Mouse (Mus musculus) olfactory bulb, adult 2 months (tissue): ENCODE data around the gene Cd300a. TPM values are rescaled to one million over a fixed set of nuclear protein-coding genes. Genes with fewer than 3 reads are reported as not detected.

Experiments used
- H3K27ac ChIP-seq: fragments of 200-500 bp; 2 replicates; pipeline ENCODE4 v1.5.1; 2012; ENCODE audit warnings: low read depth, low read length; ENCODE audit not compliant: insufficient read depth
- H3K4me1 ChIP-seq: fragments of 200-500 bp; 2 replicates; pipeline ENCODE4 v1.6.1; 2012; ENCODE audit warnings: low read length; ENCODE audit not compliant: control insufficient read depth, insufficient read depth
- H3K4me3 ChIP-seq: fragments of 200-500 bp; 2 replicates; pipeline ENCODE4 v1.5.1; 2012; ENCODE audit warnings: mild to moderate bottlenecking, low read depth, low read length, moderate library complexity; ENCODE audit not compliant: insufficient read depth
- CTCF ChIP-seq: fragments of 200-500 bp; IDR thresholded peaks from 2 replicates; pipeline ENCODE4 v1.5.1; 2012; ENCODE audit warnings: low read depth, mild to moderate bottlenecking, low read length, moderate library complexity; ENCODE audit not compliant: insufficient read depth
- POLR2A ChIP-seq: fragments of 200-500 bp; IDR thresholded peaks from 2 replicates; pipeline ENCODE4 v1.6.1; 2012; ENCODE audit warnings: mild to moderate bottlenecking, low read depth, low read length, moderate library complexity; ENCODE audit not compliant: insufficient read depth
- WGBS: fragments of 180-500 bp; shearing (Covaris S2); methylation state at CpG from one replicate; pipeline ENCODE4 v1.1.7; 2018; 5-methylcytosine and 5-hydroxymethylcytosine counted together
- polyA plus RNA-seq: library from polyadenylated mRNA; stranded (reverse); fragments of >200 nt; gene quantifications from 2 replicates; pipeline ENCODE4 v1.2.4, GENCODE M21; 2012; ENCODE audit warnings: low replicate concordance; ENCODE audit not compliant: missing spikeins, insufficient read depth, insufficient read length

The Cd300a gene
- polyA plus RNA-seq, 1 experiment = not detected

DNA sequence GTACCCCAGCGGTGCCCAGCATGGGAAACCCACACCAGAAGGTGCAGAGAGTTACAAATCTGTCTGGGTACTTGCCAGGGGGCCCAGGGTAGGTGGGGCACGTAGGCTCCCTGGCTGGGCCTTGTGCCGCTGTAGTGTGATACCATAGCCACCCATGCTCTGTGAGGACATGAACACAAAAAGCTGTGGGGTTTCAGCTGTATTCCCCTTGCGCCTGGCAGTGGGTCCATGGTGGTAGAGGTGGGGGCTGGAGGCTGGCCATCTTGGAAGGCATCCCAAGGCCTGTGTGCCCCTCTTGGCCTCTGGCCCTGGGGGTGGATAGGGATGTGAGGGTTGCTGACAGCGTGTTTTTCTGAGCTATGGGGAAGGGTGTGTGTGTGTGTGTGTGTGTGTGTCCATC, 23.8 kb upstream of the Cd300a start:
- H3K4me3 ChIP-seq = no peak overlapping the region
- no peak overlapping the region for H3K27ac ChIP-seq
- WGBS = 58% methylated on average over 5 of the region's 5 CpGs
- TF ChIP-seq CTCF (no peak), POLR2A (no peak)
- peaks cover 6% of the 10 kb centered on the region; the same call in 1 of the 2 replicates for H3K4me1 ChIP-seq

- no peak for TF ChIP-seq POLR2A
- no peak for TF ChIP-seq CTCF
- Histone ChIP-seq H3K4me1 (peaks cover 6% of the 10 kb centered on the region; the same call in 1 of the 2 replicates), H3K4me3 (no peak overlapping the region), H3K27ac (no peak overlapping the region)
- WGBS = 61% methylated on average over 10 of the region's 10 CpGs
Measured at GRCm38 (mm10) chr11:114866486-114867360, 23.1 kb upstream of the Cd300a start.

- Histone ChIP-seq H3K4me3 (no peak overlapping the region), H3K4me1 (peaks cover 6% of the 10 kb centered on the region; the same call in 1 of the 2 replicates), H3K27ac (no peak overlapping the region)
- TF ChIP-seq POLR2A = no peak
- no peak for TF ChIP-seq CTCF
- WGBS = 74% methylated on average over 11 of the region's 11 CpGs
Measured at GRCm38 (mm10) chr11:114867361-114868235, 22.2 kb upstream of the Cd300a start.

- no peak overlapping the region for H3K27ac ChIP-seq
- 93% methylated on average over 12 of the region's 12 CpGs for WGBS
- TF ChIP-seq POLR2A = no peak
Measured at GRCm38 (mm10) chr11:114868280-114868679, 21.6 kb upstream of the Cd300a start.

DNA sequence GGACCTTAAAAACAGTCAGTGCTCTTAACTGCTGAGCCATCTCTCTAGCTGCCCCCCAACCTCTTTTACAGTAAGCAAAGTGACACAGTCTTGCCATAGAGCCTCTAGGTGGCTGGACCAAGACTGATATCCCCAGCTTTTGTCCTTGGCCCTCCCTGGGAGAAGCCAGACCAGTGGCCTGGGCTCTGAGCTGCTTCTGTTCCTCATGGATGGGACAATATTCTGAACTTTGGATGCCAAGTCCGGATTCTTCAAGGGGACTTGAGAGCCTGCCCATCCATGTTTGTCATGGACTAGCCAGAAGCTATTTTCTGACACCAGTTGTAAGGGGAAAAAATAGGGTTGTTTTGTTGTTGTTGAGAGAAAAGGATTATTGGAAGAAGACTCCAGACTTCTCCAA, 20.1 kb upstream of the Cd300a start:
- Histone ChIP-seq H3K27ac (no peak overlapping the region), H3K4me1 (peaks cover 9% of the 10 kb centered on the region), H3K4me3 (no peak overlapping the region)
- TF ChIP-seq POLR2A (no peak), CTCF (no peak)
- 97% methylated on average over 1 of the region's 1 CpGs for WGBS

More at GRCm38 (mm10) chr11:114868280-114868679, 21.6 kb upstream of the Cd300a start:
- no peak overlapping the region for H3K4me3 ChIP-seq
- H3K4me1 ChIP-seq = peaks cover 9% of the 10 kb centered on the region

GRCm38 (mm10) chr11:114871540-114871939, 18.3 kb upstream of the Cd300a start:
- 80% methylated on average over 2 of the region's 2 CpGs for WGBS
- Histone ChIP-seq H3K4me1 (peaks cover 17% of the 10 kb centered on the region), H3K4me3 (no peak overlapping the region), H3K27ac (no peak overlapping the region)
- TF ChIP-seq POLR2A (no peak), CTCF (no peak)

DNA sequence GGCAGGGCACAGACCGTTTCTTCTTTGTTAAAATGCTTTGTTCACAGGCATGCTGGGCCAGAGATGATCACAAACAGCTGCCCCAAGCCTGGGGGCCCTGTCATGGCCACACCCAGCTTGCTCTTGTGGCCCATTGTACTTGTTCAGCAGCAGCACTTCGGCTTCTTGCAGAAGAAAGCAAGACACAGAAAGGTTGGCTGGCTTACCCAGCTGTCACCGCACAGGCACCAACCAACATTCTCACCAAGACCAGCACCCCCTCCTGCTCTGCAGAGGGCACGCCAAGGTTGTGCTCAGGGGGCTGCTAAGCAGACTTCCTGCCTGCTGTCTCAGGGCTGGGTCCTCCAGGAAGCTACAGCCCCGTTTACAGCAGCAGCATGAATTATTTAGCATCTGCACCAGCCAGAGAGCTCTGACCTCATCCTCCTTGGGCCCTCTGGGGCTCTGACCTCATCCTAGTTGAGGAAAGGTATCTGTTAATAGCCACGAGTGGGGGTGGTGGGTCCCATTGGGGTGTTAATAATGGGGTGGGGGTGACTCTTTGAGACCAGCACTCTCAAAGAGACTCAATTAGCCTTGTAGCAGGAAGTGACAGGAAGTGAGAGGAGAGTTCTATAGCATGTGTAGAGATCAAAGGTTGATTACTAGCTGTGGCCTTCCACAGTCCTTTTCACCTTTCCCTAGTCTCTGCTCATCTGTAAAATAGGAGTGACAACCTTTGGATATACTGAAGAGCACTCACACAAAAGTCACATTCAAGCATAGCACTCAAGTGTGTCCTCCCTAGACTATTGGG, 16.6 kb upstream of the Cd300a start:
- Histone ChIP-seq H3K4me3 (no peak overlapping the region), H3K4me1 (peaks cover 12% of the 10 kb centered on the region), H3K27ac (no peak overlapping the region)
- WGBS = 59% methylated on average over 6 of the region's 6 CpGs
- TF ChIP-seq POLR2A (no peak), CTCF (no peak)
